Mouse (Mus musculus) right cerebral cortex, postnatal 14 days (tissue): ENCODE data around the gene Myo9a.
A peak's percentile ranks its signal among the peaks of the same experiment; 100 is the strongest.

Experiments used
- DNase-seq: peaks from one replicate; pipeline ENCODE4 v3.0.0; 2022

Gene Myo9a

DNA sequence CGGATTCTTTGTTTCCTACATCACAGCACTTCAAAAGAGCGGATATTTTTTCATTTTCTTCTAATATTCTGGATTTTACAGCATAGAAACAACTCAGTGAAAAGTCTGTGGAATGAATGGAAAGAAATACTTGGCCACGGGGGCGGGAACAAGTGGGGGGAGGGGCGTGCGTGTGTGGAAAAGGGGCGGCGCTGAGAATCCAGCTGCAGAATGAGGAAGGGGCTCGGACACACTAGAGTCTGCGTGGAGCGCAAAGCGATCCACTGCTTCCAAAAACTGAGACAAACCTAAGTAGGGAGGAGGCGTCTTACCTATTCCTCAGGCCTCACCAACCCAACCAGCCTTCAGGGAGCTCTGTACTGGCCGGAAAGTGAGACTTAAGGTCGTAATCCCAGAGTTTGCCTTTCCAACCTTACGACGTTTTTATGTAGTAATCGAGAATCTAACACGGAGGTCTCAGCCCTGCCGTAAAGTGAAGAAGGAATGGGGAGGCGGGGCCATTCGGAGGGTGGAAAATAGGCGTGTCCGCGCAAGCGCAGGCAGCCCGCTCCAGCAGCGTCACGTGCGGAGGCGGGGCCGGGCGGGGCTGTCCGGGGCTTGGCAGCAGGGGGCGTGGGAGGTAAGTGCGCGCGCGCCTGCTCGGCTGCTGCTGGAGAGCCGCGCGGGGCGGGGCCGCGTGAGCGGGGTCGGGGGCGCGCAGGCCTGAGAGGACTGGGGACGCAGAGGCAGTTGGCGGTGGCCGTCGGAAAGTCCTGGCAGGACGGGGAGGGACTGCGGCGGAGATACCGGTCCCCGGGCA is at the start of gene Myo9a, which contains the start of gene Senp8:
Gene Myo9a (plus strand): TSS at position 630 of the 799 bp plus-strand sequence.
Gene Senp8 (minus strand): TSS at position 444 of the 799 bp plus-strand sequence.
- DNase-seq = peak; percentile 99

DNA sequence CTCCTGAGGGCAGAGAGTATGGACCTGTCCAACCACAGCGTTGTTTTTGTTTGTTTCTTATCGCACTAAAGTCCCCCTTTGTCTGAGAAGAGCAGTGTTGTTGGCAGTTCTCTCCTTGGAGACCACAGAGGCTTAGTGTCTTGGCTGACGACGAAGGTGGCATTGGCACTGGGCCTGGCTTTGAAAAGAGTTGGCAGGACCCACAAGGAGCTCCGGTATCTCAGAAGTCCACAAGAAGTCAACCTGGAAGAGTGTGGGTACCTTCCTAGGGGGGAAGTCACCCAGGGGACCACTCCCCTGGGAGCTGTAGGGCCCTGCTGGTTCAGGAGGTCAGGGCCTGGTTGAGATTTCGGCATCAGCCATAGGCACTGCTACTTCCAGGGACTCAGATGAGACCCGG is 49.6 kb upstream of the Myo9a start:
- DNase-seq = no peak

DNA sequence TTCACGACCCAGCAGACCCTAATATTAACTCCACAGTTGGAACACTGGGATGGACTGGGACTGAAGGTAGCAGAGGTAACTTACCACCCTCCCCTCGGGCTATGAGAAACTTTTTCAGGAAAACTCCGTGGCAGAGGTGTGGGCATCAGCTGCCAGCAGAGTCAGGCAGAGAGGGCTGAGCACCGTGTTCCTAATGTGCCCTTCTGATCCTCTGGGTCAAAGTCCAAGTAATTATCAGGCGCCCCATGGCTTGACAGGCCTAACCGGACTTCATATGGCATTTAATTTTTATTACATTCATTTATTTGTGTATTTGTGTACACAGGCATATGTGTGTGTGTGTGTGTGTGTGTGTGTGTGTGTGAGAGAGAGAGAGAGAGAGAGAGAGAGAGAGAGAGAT is 47.6 kb upstream of the Myo9a start:
- no peak for DNase-seq

DNA sequence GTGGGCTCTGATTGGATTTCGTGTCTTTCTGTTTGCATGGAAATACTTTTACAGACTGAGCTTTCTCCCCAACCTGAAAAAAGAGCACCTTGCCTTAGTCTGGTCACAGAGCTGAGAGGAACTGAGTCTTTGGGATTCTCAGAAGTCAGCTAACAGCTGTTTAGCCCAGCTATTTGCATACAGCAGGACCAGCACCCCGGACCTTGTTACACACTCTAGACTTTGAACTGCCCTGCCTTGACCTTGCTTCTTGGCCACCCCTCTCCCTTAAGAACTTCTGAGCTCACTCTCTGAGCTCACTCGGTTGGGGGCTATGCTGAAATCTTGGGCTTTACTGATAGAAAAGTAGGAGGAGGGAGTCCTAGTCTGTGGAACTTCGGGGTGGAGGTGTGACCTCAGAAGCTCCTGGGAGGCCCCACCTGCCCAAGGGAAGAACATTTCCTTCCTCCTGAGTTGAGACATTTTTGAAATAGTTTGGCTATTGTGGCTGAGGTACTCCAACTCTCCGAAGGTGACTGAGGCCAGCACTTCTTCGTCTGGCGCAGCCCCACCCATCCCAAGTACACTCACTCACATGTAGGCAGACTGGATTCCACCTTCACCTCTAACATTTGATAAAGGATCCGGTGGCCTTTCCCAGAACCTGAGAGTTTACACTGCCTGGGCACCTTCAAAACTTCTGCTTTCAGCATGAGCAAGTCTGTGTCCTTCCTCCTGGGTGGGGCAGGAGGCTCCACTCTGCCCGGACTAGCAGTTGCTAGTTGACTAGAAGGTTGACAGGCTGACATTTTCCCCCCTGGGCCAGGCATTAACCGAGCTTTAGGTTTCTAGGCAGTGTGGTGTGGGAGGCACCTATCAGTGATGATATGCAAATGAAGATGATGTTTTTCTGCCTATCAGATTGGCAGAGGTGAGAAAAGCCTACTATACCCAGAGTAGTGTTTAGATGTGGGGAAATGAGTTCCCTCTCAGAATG is 43.6 kb upstream of the Myo9a start:
- no peak for DNase-seq

DNA sequence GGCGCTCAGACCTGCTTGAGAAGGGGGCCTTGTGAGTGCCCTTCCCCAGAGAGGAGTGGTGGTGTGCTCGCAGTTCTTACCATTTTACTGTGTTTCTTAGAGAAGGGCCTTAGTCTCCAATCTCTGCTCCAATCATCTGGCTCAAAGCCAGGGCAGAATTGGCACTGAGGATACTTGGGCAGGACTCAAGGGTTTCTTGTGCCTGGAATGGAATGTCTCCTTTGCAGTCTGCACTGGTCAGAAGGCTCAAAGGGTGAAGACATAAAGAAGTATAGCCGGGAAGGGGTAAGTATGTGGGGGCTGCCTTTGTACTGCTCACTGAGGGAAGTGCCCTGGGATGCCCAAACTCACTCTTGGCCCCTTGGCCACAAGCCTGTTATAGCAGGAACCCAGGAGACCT is 41.5 kb upstream of the Myo9a start:
- no peak for DNase-seq

DNA sequence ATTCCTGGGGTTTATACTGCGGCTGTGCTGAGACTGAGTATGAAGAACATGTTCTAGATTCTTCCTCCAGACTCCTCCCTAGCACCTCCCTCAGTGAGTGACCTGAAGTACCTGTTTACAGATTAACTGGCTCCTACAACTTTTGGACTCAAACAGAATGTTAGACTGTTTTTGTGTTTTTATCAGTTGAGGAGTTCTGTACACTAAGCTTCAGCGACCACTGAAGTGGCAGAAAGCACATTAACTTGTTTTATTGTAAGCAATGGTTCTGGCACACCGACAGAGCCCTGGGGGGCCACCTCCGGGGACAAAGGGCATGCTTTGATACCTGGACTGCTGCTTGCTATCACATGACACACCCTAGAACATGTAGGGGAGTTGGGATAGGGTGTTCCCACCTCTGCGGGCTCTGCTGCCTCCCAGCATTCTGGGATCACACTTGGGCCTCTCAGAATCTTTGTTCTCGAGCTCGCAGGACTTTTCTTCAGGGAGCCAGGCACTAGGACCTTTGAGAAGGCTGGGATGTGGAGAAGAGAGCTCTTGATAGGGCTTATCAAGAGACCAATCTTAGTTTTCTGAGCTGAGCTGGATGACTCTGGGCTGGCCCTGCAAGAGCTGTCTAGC is 34.3 kb upstream of the Myo9a start:
- no peak for DNase-seq

DNA sequence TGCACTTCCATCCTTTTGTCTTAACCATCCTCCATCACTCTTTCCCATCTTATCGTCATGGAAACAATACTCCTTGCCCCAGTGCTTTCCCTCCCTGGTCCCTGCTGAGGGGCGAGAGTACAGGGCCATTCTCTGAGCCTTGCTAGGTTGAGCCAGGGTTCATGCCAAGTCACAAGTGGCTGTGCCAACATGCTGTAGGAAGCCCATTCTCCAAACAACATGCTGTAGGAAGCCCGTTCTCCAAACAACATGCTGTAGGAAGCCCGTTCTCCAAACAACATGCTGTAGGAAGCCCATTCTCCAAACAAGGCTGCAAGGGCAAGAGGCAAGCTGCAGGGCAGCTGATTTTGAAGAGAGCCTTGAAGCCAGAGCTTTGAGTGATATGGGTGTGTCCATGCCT is 32.5 kb upstream of the Myo9a start:
- no peak for DNase-seq

DNA sequence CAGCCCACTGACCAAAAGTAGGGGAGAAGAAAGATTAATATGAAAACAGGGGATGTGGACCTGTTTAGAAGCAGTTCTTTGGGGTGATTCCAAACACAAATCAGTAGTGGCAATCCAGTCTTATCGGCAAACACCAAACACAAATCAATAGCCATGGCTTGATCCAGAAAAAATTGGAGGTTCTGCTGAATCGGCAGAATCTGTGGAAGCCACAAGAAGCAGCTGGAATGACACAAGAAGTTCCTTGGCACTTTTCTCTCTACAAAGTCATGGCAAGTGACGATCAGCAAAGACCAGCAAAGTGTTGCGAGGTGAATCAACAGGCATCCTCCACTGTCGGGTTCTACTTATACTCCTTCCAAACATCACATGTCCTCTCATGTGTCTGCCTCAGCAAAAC is 29.6 kb upstream of the Myo9a start:
- DNase-seq = no peak

DNA sequence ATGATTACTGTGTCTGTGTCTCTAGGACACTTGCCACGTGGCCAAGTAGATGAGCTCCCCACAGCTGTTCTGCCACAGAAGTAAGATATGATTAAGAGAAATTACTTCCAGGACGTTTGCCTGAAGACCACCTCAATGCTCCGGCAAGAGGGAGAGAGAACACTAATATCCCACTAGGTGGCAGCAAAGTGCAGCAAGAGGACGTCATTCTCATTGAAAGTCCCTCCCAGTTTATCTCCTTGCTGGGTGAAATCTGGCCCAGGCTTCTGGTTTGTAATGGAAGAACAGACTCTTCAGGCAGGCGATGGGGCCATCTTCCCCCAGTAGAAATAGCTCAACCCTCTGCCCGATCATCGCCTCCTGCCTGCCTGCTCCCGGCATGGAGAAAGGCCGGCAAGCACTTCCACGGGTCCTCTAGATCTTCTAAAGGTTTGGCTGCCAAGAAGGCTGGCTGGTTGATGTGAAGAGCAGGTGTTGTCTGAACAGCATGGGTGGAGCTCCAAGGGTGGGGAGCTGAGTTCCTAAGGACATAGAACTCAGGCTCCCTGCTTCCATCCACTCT is 27.5 kb upstream of the Myo9a start:
- DNase-seq = peak; percentile 61

DNA sequence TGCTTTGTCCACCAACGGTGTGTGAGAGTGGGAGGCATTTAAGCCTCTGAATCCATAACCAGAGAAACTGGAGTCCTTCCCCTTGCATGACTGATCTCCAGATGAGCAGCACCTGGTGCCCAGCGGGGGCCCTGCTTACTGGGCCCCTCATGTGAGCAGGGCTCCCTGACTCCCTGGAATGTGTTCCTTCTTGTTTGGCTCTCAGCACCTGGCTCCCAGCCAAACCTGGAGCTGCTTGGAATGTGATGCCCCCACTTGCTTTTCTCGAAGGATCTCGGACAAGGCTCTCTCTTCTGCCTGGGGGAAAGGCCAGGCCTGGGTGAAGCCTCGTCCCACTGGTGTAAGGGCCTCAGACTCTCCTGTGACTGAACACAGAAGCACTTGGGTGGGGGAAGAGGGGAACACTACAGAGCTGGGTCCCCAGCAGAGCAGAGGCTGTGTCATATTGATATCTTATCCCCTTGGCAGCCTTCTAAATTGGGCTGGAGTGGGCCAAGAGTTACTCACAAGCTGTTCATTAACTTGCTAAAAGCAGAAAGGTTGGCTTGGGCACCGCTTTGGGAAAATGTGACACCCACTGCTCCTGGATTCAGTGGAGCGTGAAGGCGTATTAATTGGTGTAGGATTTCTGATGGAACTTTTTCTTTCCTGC is 26.8 kb upstream of the Myo9a start:
- peak; percentile 48 for DNase-seq

DNA sequence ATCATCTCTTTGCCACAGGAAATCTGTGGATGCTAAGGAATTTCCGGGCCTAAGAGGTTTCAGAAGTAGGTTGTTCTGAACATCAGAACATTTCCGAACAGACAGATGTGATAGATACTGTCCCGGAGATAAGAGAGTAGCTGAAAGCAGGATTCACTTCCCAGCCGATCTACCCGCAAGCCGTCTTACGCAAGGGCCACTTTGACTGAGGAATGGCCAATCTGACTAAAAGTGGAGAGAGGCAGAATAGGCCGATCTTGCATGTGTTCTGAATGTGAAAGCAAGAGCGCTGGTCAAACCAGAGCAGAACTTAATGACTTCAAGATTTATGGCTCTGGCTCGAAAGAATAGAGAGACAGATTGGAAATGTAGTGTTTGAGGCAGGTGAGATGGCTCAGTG is 25.2 kb upstream of the Myo9a start:
- no peak for DNase-seq

DNA sequence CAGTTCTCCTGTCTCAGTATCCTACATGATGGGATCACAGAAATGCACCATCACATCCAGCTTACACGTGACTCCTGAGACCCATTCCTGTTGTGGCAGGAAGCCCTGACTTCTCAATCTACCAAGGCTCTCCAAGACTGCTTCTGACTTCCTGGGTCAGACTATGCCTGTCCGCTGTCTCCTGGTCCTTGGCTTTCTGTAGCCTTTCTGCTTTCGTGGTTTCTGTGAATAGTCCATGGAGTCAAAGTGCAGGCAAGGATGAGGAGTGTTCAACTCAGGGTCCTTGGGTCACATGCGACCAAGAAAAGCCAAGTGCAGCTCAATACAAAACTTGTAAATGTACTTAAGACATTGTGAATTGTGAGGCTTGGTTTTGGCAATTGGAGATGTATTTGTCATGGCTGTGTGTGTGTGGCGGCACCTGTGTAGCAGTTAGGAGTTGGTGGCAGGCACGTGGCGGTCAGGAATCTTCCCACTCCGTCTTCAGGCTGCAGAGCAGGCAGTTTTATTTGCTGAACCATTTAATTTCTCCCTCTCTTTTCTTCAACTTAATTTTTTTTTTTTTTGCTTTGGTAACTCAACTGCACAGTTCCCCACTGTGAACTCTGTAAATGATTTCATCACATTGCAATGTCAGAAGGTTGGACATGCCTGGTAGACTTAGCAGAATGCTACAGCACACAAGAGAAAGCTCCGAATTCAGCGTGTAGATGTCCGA is 23.0 kb upstream of the Myo9a start:
- DNase-seq = no peak

DNA sequence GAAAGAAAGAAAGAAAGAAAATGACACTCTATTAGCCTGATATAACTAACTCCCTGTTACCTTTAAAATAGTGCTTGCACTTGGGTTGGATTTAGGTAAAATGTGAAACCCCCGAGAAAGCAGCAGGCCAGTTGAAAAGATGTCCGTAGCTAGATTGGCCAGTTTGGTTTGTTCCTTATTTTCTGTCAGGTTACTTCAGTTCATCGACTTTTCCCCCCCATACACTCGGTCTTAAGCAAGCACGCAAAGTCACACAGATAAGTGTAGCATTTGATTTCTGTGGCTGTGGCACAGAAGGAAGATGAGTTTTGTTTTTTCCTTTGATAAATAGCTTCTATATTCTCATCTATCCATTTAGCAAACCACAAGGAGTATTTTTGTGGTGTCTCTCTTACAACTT is 19.6 kb upstream of the Myo9a start:
- DNase-seq = no peak

DNA sequence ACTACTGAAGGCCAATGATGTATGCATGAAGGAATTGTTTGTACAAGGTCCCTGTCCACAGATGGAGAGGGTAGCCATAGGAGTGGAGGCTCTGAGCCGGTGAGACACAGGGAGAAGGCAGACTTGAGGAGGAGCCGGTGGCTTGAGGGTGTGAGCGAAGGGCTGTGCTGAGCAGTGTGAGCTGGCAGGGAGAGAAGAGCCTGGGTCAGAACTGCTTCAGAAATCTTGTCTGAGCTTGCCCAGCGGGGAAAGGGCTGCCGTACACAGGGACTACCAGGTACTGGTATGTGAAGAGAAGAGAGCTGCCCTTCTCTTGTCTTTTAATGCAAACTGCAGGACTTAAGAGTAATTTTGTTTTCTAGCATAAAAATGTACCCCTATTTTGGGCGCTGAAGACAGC is 17.6 kb upstream of the Myo9a start:
- DNase-seq = no peak

DNA sequence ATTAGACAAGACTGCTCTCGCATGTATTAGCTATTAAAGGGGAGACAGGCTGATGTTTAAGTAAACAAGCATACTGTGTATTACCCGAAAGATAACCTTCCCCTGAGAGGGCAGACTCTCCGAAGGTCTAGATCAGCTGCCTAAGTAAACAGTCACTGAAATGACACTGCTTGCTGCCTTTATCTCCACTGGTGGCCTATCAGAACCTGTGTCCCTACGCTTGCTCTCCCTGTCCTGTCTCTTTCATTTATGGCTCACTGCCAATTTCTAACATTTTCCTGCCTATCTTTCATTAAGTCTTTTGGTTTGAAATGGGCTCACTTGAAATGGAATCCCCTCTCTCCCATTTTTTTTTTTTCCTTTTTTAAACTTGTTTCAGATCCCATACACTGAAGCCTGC is 15.3 kb upstream of the Myo9a start:
- DNase-seq = no peak

DNA sequence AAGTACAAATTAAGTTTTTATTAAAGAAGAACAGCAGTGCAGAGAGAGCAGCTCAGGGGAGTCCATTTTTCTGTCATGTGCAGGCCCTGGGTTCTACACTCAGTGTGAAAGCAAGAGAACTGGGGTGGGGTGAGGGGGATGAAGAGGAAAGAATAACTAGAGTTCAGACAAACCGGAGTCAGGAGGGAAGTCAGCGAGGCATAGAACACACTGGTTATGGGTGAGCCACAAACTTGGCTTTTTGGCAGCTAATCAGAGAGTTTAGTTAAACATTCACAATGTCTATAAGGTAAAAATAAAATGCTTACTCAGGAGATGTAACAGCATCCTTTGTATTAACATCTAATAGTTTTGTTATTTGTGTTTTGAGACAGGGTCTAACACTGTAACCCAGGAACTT is 10.1 kb upstream of the Myo9a start:
- DNase-seq = no peak

DNA sequence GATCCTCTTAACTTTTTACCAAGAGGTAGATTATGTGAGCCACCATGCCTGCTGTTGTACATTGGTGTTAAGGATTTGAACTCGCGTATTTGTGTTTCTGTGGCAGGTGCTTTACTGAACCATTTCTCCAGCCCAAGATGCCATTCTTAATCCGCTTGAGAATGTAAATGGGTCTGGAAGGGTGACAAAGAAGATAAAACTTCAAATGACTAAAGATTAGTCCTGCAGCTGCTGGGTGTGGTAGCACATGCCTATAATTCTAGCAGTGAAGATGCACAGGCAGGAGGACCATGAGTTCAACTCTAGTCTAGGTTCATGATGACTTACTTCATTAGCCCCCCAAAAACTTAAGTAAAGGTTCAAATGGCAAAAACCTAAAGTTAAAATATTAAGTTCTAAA is 6.8 kb upstream of the Myo9a start:
- no peak for DNase-seq

DNA sequence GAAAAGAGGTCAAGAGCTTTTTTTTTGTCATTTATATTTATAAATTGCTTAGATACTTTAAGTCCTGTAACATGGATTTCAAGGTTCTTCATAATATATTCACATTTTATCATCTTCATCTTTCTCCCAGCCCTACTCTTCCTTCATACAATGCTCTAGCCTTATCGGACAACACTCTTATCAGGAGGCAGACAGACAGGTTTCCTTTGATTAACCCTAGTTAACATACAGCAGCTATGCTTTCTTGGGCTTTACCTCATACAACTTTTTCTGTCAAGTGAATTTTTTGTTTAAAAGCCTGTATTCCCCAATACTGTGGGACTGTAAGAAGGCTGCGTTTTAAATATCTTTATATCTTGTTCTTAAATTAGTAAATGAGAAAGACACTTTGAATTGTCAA is 2.3 kb upstream of the Myo9a start:
- no peak for DNase-seq

DNA sequence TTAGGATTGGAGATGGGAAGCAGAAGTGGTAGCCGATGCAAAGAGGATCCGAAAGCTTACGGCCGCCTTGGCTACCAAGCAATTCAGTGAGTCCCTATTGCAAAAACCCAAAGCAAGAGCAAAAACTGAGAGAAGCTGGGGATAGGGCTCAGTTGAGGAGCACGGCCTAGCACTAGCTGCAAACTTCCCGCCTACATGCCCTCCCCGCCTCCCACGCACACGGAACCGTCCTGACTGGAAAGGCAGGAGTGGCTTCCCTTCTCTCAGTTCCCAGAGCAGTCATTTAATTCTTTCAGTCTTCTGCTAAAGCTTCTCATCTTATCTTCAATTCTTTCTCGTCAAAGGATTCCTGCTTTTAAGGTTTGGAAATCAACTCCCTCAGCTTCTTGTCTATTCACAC is 1.7 kb upstream of the Myo9a start:
- peak; percentile 12 for DNase-seq

DNA sequence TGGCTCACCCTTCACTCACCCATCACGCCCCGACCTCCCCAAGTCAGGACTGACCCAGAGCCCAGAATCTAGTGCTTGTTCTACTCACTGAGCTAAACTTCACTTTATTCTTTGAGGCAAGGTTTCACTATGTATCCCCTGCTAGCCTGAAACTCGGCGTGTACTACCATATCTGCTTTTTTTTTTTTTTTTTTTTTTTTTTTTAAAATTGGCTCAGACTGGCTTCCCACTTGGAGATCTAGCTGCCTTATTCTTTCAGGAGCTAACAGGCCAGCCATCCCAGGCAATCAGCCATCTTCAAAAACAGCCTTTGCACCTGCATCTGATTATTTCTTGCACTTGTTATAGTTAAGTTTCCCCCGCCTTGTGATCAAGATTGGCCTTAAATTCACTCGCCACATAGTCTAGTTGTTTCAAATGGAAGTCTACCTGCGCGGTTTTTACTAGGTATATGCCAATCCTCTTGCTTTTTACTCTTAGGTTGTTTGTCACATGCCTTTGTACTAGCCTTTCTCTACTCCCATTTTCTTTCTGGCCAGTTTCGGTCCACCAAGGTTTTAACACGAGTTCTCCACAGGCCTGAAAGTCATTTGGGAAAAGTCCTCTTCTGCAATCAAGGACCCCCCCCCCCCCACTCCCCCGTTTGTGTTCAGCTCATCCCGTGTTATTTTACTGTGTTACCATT is 973 bp upstream of the Myo9a start:
- no peak for DNase-seq

DNA sequence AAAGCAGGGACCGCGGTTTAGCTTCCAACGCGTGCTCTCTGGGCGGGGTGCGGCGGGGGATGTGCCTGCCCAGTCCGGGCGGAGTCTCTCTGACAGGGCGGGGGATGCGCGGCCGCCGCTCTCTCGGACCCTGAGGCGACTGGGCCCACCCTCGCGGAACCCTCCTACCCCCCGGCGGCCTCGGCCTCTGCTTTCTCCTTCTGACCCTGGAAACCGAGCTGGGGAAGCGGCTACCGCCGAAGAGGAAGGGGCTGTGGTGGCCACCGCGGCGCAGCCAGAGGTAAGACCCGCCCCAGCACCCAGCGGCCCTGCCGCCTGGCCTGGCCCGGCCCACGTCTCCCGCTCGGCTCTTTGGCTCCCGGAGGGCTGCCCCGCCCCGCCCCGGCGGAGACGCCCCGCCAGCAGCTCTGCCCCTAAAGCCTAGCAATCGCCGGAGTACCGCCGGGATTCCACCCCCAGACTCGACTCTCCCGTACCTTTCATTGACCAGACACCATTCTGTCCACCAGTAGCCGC is 428 bp downstream of the Myo9a start:
- DNase-seq = peak; percentile 60
